In genomic region chr10:121496616-121497015, GRCm38 (mm10) we compare ENCODE assay signal across 12 mouse cellular contexts. TPM values are rescaled to one million over a fixed set of nuclear protein-coding genes. Genes with fewer than 3 reads are reported as not detected.
DNase-seq lines count a peak whose midpoint lies in the region; ATAC-seq and TF ChIP-seq lines count a peak whose summit lies in the region.
"Had no signal": no experiment of that assay in that cellular context is flagged by ENCODE, and none has a peak within 500 bp of the region (broad histone marks: within the 10 kb centered on the region; RNA-seq: fewer than 3 reads in every experiment).

No protein-coding gene starts in this region.

- peak; percentile 50 for DNase-seq in liver, adult 2 months (ENCODE audit: extremely low read depth, low read depth, low spot score)
- peak; percentile 64 for DNase-seq in kidney, postnatal 14 days
- DNase-seq in left cerebral cortex, adult 18-20 months (ENCODE audit: low spot score in 2 of 2), result no peak
- no peak for DNase-seq in adipocyte (ENCODE audit: low spot score)
- DNase-seq: adrenal gland, postnatal 14 days; heart, postnatal 14 days; thymus, adult 18-20 months had no signal

- H3K27ac ChIP-seq in liver, adult 2 months (replicated peaks; ENCODE audit: insufficient read depth, low read depth, low read length), result peak overlapping the region; percentile 11; the same call in 1 of the 2 replicates
- H3K27ac ChIP-seq in liver, embryonic 12.5 days, result no peak overlapping the region
- H3K27ac ChIP-seq: intestine, embryonic 15.5 days; midbrain, embryonic 12.5 days had no signal

- H3K9me3 ChIP-seq in liver, embryonic 12.5 days (replicated peaks), result no peaks in the 10 kb centered on the region
- no peaks in the 10 kb centered on the region for H3K9me3 ChIP-seq in megakaryocyte, embryonic 14.5 days
- H3K9me3 ChIP-seq: intestine, embryonic 15.5 days; midbrain, embryonic 12.5 days had no signal

- no peak for TF ChIP-seq CTCF in liver, adult 2 months (IDR thresholded peaks at IDR 0.05; ENCODE audit: low read depth, low read length)

- H3K4me1 ChIP-seq in liver, adult 2 months (ENCODE audit: control insufficient read depth, insufficient read depth, low read length), result peaks cover 15% of the 10 kb centered on the region
- peaks cover 67% of the 10 kb centered on the region for H3K4me1 ChIP-seq in liver, embryonic 12.5 days
- peaks cover 51% of the 10 kb centered on the region for H3K4me1 ChIP-seq in megakaryocyte, embryonic 14.5 days

- no peak for ATAC-seq in liver, embryonic 12.5 days
- ATAC-seq in common myeloid progenitor, adult 5-6 weeks (replicated peaks; ENCODE audit: low read depth, poor library complexity, severe bottlenecking), result peak; percentile 51
- ATAC-seq: intestine, embryonic 15.5 days had no signal

- no peak overlapping the region for H3K4me3 ChIP-seq in liver, adult 2 months (ENCODE audit: insufficient read depth, low read depth, low read length)
- H3K4me3 ChIP-seq in liver, embryonic 12.5 days, result no peak overlapping the region
- peak overlapping the region; percentile 60 for H3K4me3 ChIP-seq in megakaryocyte, embryonic 14.5 days (replicated peaks)
- H3K4me3 ChIP-seq: intestine, embryonic 15.5 days; midbrain, embryonic 12.5 days had no signal

- no peak overlapping the region for H3K9ac ChIP-seq in liver, adult 2 months (ENCODE audit: low read depth, low read length)
- no peak overlapping the region for H3K9ac ChIP-seq in liver, embryonic 12.5 days
- H3K9ac ChIP-seq: intestine, embryonic 15.5 days; midbrain, embryonic 12.5 days had no signal

- H3K4me2 ChIP-seq in liver, embryonic 12.5 days, result no peak overlapping the region
- H3K4me2 ChIP-seq: intestine, embryonic 15.5 days; midbrain, embryonic 12.5 days had no signal

- no peak for TF ChIP-seq POLR2A in liver, adult 2 months (IDR thresholded peaks at IDR 0.05; ENCODE audit: extremely low read depth, insufficient read depth, low read length)

- 74% methylated on average over 7 of the region's 7 CpGs for WGBS in liver, adult 2 months
- 48% methylated on average over 7 of the region's 7 CpGs for WGBS in liver, embryonic 12.5 days (ENCODE audit: insufficient replicate concordance)

- H3K79me2 ChIP-seq in liver, adult 2 months (ENCODE audit: control insufficient read depth, insufficient read depth, low read length), result no peaks in the 10 kb centered on the region

- H3K27me3 ChIP-seq in liver, adult 2 months (ENCODE audit: control insufficient read depth, insufficient read depth, low read length), result no peaks in the 10 kb centered on the region
- no peaks in the 10 kb centered on the region for H3K27me3 ChIP-seq in liver, embryonic 12.5 days (replicated peaks)
- H3K27me3 ChIP-seq in megakaryocyte, embryonic 14.5 days (replicated peaks), result no peaks in the 10 kb centered on the region
- H3K27me3 ChIP-seq: intestine, embryonic 15.5 days; midbrain, embryonic 12.5 days had no signal

- H3K36me3 ChIP-seq in liver, adult 2 months (ENCODE audit: control insufficient read depth, insufficient read depth, low read length), result no peaks in the 10 kb centered on the region
- H3K36me3 ChIP-seq in liver, embryonic 12.5 days, result no peaks in the 10 kb centered on the region
- H3K36me3 ChIP-seq in megakaryocyte, embryonic 14.5 days (replicated peaks; ENCODE audit: low read length), result no peaks in the 10 kb centered on the region
- H3K36me3 ChIP-seq: intestine, embryonic 15.5 days; midbrain, embryonic 12.5 days had no signal

RNA-seq across cellular contexts. Expression of gene Rassf3, which starts 20.5 kb away (rescaled TPM):
- 13.4 and 18.7 TPM in 2 replicates for total RNA-seq in liver, adult 2 months (2014; rRNA removed)
- 20.0 and 22.2 TPM in 2 replicates for polyA plus RNA-seq in liver, adult 2 months (2012; rRNA removed)
- 12.3 and 12.8 TPM in 2 replicates for polyA plus RNA-seq in liver, embryonic 12.5 days (2016; fragmentation: Nextera tagmentation; extraction: Ambion mirVana)
- 17.6 and 20.8 TPM in 2 replicates for total RNA-seq in common myeloid progenitor, adult 5-6 weeks (2017)
- polyA plus RNA-seq in megakaryocyte, embryonic 14.5 days (2012; ENCODE audit: insufficient read depth, low replicate concordance), result 1.9 TPM in 1 of 2 replicates, not detected in the other
- total RNA-seq in left cerebral cortex, adult 18-20 months (2021), result 10 to 100 TPM; 39.4 to 49.7 TPM

Comparison
In these comparisons a context has a peak if more than half of its experiments do, and no peak if none do; other contexts are left out.
1. DNase-seq: peak in liver, adult 2 months (single experiment) and kidney, postnatal 14 days (single experiment); none in left cerebral cortex, adult 18-20 months (0 of 2) and adipocyte (single experiment).